Mouse (Mus musculus) stomach, postnatal 0 days (tissue): ENCODE measurements at regions not wholly inside any gene's neighbourhood (a gene's known extent, or its start where the extent isn't known, plus 50 kb on each side); places are given as distances from the start of the nearest gene placed in this dataset.

ENCODE experiments used
- ATAC-seq: fragments of 200-750 bp; cut with Nextera tagmentation; 2 replicates; pipeline ENCODE4 v1.8.0; 2017; ENCODE audit not compliant: low FRiP score, low TSS enrichment
- DNase-seq: peaks from one replicate; pipeline ENCODE4 v3.0.0-alpha.2; 2016; ENCODE audit warnings: low spot score
- H3K27ac ChIP-seq: fragments of 300-500 bp; sonication (generic); replicated peaks from 2 replicates; pipeline ENCODE4 v1.5.1; 2014; ENCODE audit warnings: mild to moderate bottlenecking, control low read depth
- H3K27me3 ChIP-seq: fragments of 300-500 bp; sonication (generic); 2 replicates; pipeline ENCODE4 v1.6.1; 2014; ENCODE audit warnings: low read length; ENCODE audit not compliant: control insufficient read depth, insufficient read depth
- H3K36me3 ChIP-seq: fragments of 300-500 bp; sonication (generic); 2 replicates; pipeline ENCODE4 v1.6.1; 2014; ENCODE audit warnings: low read length, mixed read lengths; ENCODE audit not compliant: control insufficient read depth, insufficient read depth
- H3K4me1 ChIP-seq: fragments of 300-500 bp; sonication (generic); replicated peaks from 2 replicates; pipeline ENCODE4 v1.6.1; 2014; ENCODE audit warnings: antibody characterized with exemption; ENCODE audit not compliant: control insufficient read depth, insufficient read depth
- H3K4me2 ChIP-seq: fragments of 300-500 bp; sonication (generic); replicated peaks from 2 replicates; pipeline ENCODE4 v1.6.1; 2014; ENCODE audit warnings: low read depth, mild to moderate bottlenecking, control low read depth, moderate library complexity
- H3K4me3 ChIP-seq: fragments of 300-500 bp; sonication (generic); 2 replicates; pipeline ENCODE4 v1.5.1; 2014; ENCODE audit warnings: low read depth, low read length, control low read depth
- H3K9ac ChIP-seq: fragments of 300-500 bp; sonication (generic); 2 replicates; pipeline ENCODE4 v1.6.1; 2014; ENCODE audit warnings: mild to moderate bottlenecking, low read length, control low read depth, mixed read lengths
- H3K9me3 ChIP-seq: fragments of 300-500 bp; sonication (generic); 2 replicates; pipeline ENCODE4 v1.6.1; 2016; ENCODE audit warnings: low read length; ENCODE audit not compliant: control insufficient read depth
- CTCF ChIP-seq: IDR thresholded peaks from 2 replicates; pipeline ENCODE4 v1.5.1; 2016; ENCODE audit warnings: antibody characterized with exemption, low read depth, mild to moderate bottlenecking, moderate library complexity
- EP300 ChIP-seq: optimal IDR thresholded peaks from 2 replicates; pipeline ENCODE3; 2016; ENCODE audit warnings: antibody characterized with exemption
- WGBS: fragments of 180-500 bp; shearing (Covaris S2); extraction: QIAGEN DNeasy Blood & Tissue Kit; methylation state at CpG from one replicate; pipeline ENCODE4 v1.1.7; 2014; 5-methylcytosine and 5-hydroxymethylcytosine counted together

DNA sequence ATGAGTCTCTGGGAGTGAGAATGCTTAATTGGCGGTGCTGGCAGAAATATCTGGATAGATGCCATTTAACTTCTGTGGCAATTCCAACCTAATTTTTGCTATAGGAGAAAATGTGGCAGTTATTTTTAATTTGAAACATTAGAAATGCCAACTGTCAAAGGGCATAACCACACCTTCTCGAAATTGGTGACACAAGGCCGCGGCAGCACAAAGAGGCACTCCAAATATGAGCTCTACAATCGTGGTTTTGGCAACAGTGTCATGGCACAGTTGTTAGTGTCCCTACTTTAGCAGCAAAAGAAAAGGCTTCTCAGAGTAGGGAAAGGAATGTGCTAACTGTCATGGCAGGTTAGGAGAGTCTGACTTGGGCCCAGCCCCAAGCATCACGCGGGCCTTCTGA lies 157.0 kb upstream of the Runx1 start:
- H3K27ac ChIP-seq, result no peak overlapping the region
- no peaks in the 10 kb centered on the region for H3K4me1 ChIP-seq
- H3K4me3 ChIP-seq, result no peak overlapping the region
- H3K9me3 ChIP-seq, result no peaks in the 10 kb centered on the region
- H3K27me3 ChIP-seq, result no peaks in the 10 kb centered on the region
- ATAC-seq (no peak), DNase-seq (no peak)
- WGBS, result 91% methylated on average over 7 of the region's 7 CpGs
- no peak overlapping the region for H3K9ac ChIP-seq
- no peak for TF ChIP-seq CTCF
- no peak for TF ChIP-seq EP300
- no peaks in the 10 kb centered on the region for H3K36me3 ChIP-seq
- no peak overlapping the region for H3K4me2 ChIP-seq

DNA sequence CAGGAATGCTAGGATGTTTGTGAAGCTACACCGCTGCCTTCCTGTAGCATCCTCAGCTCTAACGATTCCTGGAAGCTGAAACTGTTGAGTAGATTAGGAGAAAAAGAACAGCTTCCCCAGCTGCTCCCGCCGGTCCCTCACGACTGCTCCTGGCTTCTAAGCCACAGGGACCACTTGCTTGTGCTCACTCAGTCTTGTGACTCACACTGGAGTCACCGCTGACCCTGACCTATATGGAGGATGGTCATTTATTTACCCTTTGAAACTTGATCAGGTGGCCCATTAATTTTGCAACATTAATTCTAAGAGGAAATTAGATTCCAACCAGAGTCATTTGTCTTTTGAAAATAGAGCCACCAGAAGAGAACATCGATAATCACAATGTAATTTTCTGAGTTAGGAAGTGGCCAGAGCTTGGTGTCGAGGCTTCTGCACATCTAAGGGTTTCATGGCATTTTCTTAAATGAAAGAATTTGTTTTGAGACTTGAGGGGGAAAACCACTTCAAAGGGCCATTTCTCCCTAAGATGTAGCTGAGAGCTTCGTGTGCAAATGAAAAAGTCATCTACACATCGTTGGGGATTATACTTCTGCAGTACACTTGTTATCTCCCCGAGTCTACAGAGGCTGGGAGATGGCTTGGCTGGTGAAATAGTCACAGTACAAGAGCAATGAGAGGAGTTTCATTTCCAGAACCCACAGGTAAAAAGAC lies 153.8 kb upstream of the Runx1 start:
- no peaks in the 10 kb centered on the region for H3K9me3 ChIP-seq
- no peaks in the 10 kb centered on the region for H3K4me1 ChIP-seq
- ATAC-seq, result no peak
- no peak overlapping the region for H3K9ac ChIP-seq
- H3K4me3 ChIP-seq, result no peak overlapping the region
- DNase-seq, result no peak
- no peak overlapping the region for H3K4me2 ChIP-seq
- no peak overlapping the region for H3K27ac ChIP-seq
- no peaks in the 10 kb centered on the region for H3K36me3 ChIP-seq
- no peaks in the 10 kb centered on the region for H3K27me3 ChIP-seq
- TF ChIP-seq CTCF (no peak), EP300 (no peak)
- 72% methylated on average over 11 of the region's 11 CpGs for WGBS

DNA sequence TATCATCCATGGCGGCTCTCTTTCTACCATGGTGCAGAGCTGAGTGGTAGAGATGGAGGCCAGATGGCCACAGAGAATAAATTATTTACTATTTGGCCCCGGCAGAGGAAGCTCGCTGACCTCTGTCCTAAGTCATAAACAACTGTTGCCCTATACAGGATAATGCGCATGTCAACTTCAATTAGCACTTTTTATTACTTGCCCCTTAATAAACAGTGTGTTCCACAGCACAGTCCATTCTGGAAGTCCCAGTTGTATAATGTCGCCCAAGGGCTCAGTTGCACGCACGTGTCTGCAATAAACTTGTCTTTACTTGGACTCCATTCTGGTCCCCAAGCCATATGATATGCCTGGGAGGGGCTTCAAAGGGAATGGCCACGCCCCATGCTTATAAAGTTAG lies 150.1 kb upstream of the Runx1 start:
- Histone ChIP-seq H3K36me3 (no peaks in the 10 kb centered on the region), H3K4me3 (no peak overlapping the region), H3K27ac (no peak overlapping the region), H3K4me1 (no peaks in the 10 kb centered on the region), H3K27me3 (no peaks in the 10 kb centered on the region), H3K4me2 (no peak overlapping the region), H3K9me3 (no peaks in the 10 kb centered on the region), H3K9ac (no peak overlapping the region)
- no peak for TF ChIP-seq CTCF
- TF ChIP-seq EP300, result no peak
- WGBS, result 66% methylated on average over 8 of the region's 8 CpGs
- no peak for ATAC-seq
- DNase-seq, result no peak

DNA sequence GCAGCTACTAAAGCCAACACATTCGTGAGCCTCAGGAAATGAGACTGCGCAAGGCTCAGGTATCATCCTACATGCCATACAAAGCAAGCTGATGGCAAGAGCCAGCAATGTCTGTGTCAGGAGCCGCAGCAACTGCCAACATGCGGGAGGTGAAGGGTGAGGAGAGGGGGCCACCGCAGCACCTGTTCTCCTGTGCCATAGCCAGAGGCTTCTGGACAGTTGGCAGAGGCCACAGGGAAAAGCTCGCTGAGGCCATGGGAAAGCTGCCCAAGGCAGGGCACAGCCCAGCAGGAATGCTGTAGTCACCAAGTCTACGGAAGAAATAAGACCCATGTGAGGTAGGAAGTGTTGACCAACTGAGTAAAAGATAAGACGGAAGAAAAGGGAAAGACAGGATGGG lies 149.1 kb upstream of the Runx1 start:
- Histone ChIP-seq H3K4me1 (no peaks in the 10 kb centered on the region), H3K36me3 (no peaks in the 10 kb centered on the region), H3K4me3 (no peak overlapping the region), H3K27ac (no peak overlapping the region), H3K27me3 (no peaks in the 10 kb centered on the region), H3K9me3 (no peaks in the 10 kb centered on the region), H3K4me2 (no peak overlapping the region), H3K9ac (no peak overlapping the region)
- no peak for TF ChIP-seq CTCF
- TF ChIP-seq EP300, result no peak
- DNase-seq (no peak), ATAC-seq (no peak)
- WGBS, result 90% methylated on average over 8 of the region's 8 CpGs

DNA sequence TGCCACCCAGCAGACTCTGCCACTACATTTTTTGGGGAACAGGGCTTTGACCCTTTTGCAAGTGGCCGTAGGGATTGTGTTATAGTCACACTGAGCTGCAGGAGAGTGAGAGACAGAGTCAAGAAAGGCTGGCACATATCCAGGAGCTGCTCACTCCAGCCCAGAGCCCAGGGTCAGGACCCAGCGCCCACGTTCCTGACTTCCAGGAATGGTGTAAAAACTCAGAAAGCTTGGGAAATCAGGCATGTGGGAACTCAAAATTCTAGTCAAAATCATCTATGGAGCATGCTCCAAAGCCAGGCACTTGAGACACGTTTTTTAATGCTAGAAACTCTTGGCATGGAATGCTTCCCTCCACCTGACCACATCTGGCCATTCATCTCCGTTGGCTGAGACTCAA lies 146.7 kb upstream of the Runx1 start:
- no peak for TF ChIP-seq CTCF
- no peak for TF ChIP-seq EP300

DNA sequence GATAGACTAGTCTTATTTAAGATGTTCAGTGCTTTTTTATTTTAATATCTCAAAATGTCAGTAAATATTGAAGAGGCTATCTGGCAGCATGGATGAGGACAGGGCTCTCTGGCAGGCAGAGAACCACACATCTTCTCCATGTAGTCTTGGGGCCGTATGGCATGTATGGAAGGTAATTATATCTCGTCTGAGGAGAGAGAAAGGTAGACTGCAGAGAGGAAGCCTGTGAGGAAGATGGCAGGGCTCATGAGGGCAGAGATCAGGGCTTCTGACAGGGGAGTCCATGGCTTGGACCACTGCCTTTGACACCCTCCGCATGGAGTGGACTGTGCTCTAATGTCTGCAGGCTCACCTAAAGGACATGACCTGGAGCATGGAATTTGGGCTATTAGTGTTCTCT lies 146.0 kb upstream of the Runx1 start:
- TF ChIP-seq CTCF, result no peak
- TF ChIP-seq EP300, result no peak
- Histone ChIP-seq H3K36me3 (no peaks in the 10 kb centered on the region), H3K9ac (no peak overlapping the region), H3K4me1 (no peaks in the 10 kb centered on the region), H3K27me3 (no peaks in the 10 kb centered on the region), H3K9me3 (no peaks in the 10 kb centered on the region), H3K4me2 (no peak overlapping the region), H3K27ac (no peak overlapping the region), H3K4me3 (no peak overlapping the region)
- DNase-seq (no peak), ATAC-seq (no peak)
- WGBS, result 83% methylated on average over 3 of the region's 3 CpGs

More for the DNA sequence above, 146.7 kb upstream of the Runx1 start:
- no peak overlapping the region for H3K4me2 ChIP-seq
- ATAC-seq (no peak), DNase-seq (no peak)
- no peak overlapping the region for H3K27ac ChIP-seq
- H3K36me3 ChIP-seq, result no peaks in the 10 kb centered on the region
- no peak overlapping the region for H3K4me3 ChIP-seq
- H3K4me1 ChIP-seq, result no peaks in the 10 kb centered on the region
- 81% methylated on average over 5 of the region's 5 CpGs for WGBS
- no peak overlapping the region for H3K9ac ChIP-seq
- no peaks in the 10 kb centered on the region for H3K9me3 ChIP-seq
- H3K27me3 ChIP-seq, result no peaks in the 10 kb centered on the region
